Mouse (Mus musculus): Measurements from ENCODE around the gene Rnpepl1. TPM values are rescaled to one million over a fixed set of nuclear protein-coding genes. Genes with fewer than 3 reads are reported as not detected.
"Not testable (repeated sequence)": the region's sequence is repeated elsewhere in the genome, so short reads cannot be mapped to it uniquely, and the experiment has no call there.

The Rnpepl1 gene
- polyA plus RNA-seq, 1 experiment from 2014 or later = 15.5 TPM

- Histone ChIP-seq H3K9me3 (replicated peaks; ENCODE audit: control insufficient read depth, low read length) (no peaks in the 10 kb centered on the region), H3K4me1 (ENCODE audit: control insufficient read depth, insufficient read depth, low read length) (no peaks in the 10 kb centered on the region), H3K4me3 (ENCODE audit: low read depth, low read length) (no peak overlapping the region), H3K36me3 (ENCODE audit: control insufficient read depth, insufficient read depth, low read length) (peaks cover 69% of the 10 kb centered on the region), H3K4me2 (ENCODE audit: low read length) (no peak overlapping the region), H3K27me3 (replicated peaks; ENCODE audit: control insufficient read depth, insufficient read depth, low read length) (no peaks in the 10 kb centered on the region), H3K9ac (ENCODE audit: low read length) (no peak overlapping the region), H3K27ac (ENCODE audit: low read depth, low read length) (no peak overlapping the region)
- DNase-seq (ENCODE audit: low spot score) (no peak), ATAC-seq (no peak)
- WGBS = 97% methylated on average over 3 of the region's 3 CpGs
Measured at GRCm38 (mm10) chr1:92947966-92948365, 37.4 kb downstream of the Rnpepl1 start.

- H3K4me2 ChIP-seq (ENCODE audit: low read length) = no peak overlapping the region
- no peak overlapping the region for H3K27ac ChIP-seq (ENCODE audit: low read depth, low read length)
- no peaks in the 10 kb centered on the region for H3K4me1 ChIP-seq (ENCODE audit: control insufficient read depth, insufficient read depth, low read length)
- no peaks in the 10 kb centered on the region for H3K9me3 ChIP-seq (replicated peaks; ENCODE audit: control insufficient read depth, low read length)
- DNase-seq (ENCODE audit: low spot score) (no peak), ATAC-seq (no peak)
- no peak overlapping the region for H3K4me3 ChIP-seq (ENCODE audit: low read depth, low read length)
- peaks cover 55% of the 10 kb centered on the region for H3K36me3 ChIP-seq (ENCODE audit: control insufficient read depth, insufficient read depth, low read length)
- no peaks in the 10 kb centered on the region for H3K27me3 ChIP-seq (replicated peaks; ENCODE audit: control insufficient read depth, insufficient read depth, low read length)
- WGBS = 64% methylated on average over 6 of the region's 6 CpGs
- no peak overlapping the region for H3K9ac ChIP-seq (ENCODE audit: low read length)
Measured at GRCm38 (mm10) chr1:92949426-92949825, 38.8 kb downstream of the Rnpepl1 start.

- Histone ChIP-seq H3K4me3 (ENCODE audit: low read depth, low read length) (no peak within 1 kb of the TSS), H3K27ac (ENCODE audit: low read depth, low read length) (no peak within 1 kb of the TSS), H3K27me3 (replicated peaks; ENCODE audit: control insufficient read depth, insufficient read depth, low read length) (no peaks in the 10 kb centered on the region), H3K36me3 (ENCODE audit: control insufficient read depth, insufficient read depth, low read length) (peaks cover 43% of the 10 kb centered on the region), H3K9ac (ENCODE audit: low read length) (no peak within 1 kb of the TSS), H3K4me1 (ENCODE audit: control insufficient read depth, insufficient read depth, low read length) (no peaks in the 10 kb centered on the region), H3K9me3 (replicated peaks; ENCODE audit: control insufficient read depth, low read length) (no peaks in the 10 kb centered on the region), H3K4me2 (ENCODE audit: low read length) (no peak within 1 kb of the TSS)
- ATAC-seq (no peak), DNase-seq (ENCODE audit: low spot score) (no peak)
- 80% methylated on average over 5 of the region's 5 CpGs for WGBS
Measured at GRCm38 (mm10) chr1:92950607-92951006, 40.0 kb downstream of the Rnpepl1 start, which contains the start of gene Gpr35. TSS of gene Gpr35 (plus strand) at chr1:92950865.

- H3K4me2 ChIP-seq (ENCODE audit: low read length) = no peak overlapping the region
- ATAC-seq = no peak
- H3K36me3 ChIP-seq (ENCODE audit: control insufficient read depth, insufficient read depth, low read length) = peaks cover 12% of the 10 kb centered on the region
- H3K4me3 ChIP-seq (ENCODE audit: low read depth, low read length) = no peak overlapping the region
- DNase-seq (ENCODE audit: low spot score) = no peak
- 71% methylated on average over 2 of the region's 2 CpGs for WGBS
- no peaks in the 10 kb centered on the region for H3K4me1 ChIP-seq (ENCODE audit: control insufficient read depth, insufficient read depth, low read length)
- no peak overlapping the region for H3K27ac ChIP-seq (ENCODE audit: low read depth, low read length)
- H3K27me3 ChIP-seq (replicated peaks; ENCODE audit: control insufficient read depth, insufficient read depth, low read length) = no peaks in the 10 kb centered on the region
- no peak overlapping the region for H3K9ac ChIP-seq (ENCODE audit: low read length)
- no peaks in the 10 kb centered on the region for H3K9me3 ChIP-seq (replicated peaks; ENCODE audit: control insufficient read depth, low read length)
Measured at GRCm38 (mm10) chr1:92953641-92954040, 43.1 kb downstream of the Rnpepl1 start.

- H3K36me3 ChIP-seq (ENCODE audit: control insufficient read depth, insufficient read depth, low read length); H3K9me3 ChIP-seq (replicated peaks; ENCODE audit: control insufficient read depth, low read length); H3K27me3 ChIP-seq (replicated peaks; ENCODE audit: control insufficient read depth, insufficient read depth, low read length); H3K4me3 ChIP-seq (ENCODE audit: low read depth, low read length); H3K9ac ChIP-seq (ENCODE audit: low read length); H3K27ac ChIP-seq (ENCODE audit: low read depth, low read length); H3K4me1 ChIP-seq (ENCODE audit: control insufficient read depth, insufficient read depth, low read length): not testable (repeated sequence)
- H3K4me2 ChIP-seq (ENCODE audit: low read length) = peak overlapping the region; percentile 39
- 6% methylated on average over 11 of the region's 11 CpGs for WGBS
- peak; percentile 69 for ATAC-seq
- DNase-seq (ENCODE audit: low spot score) = peak; percentile 20
Measured at GRCm38 (mm10) chr1:92956571-92957335, 46.2 kb downstream of the Rnpepl1 start.

- H3K9me3 ChIP-seq (replicated peaks; ENCODE audit: control insufficient read depth, low read length) = no peaks in the 10 kb centered on the region
- no peak overlapping the region for H3K9ac ChIP-seq (ENCODE audit: low read length)
- H3K4me2 ChIP-seq (ENCODE audit: low read length) = no peak overlapping the region
- 90% methylated on average over 1 of the region's 1 CpGs for WGBS
- no peaks in the 10 kb centered on the region for H3K27me3 ChIP-seq (replicated peaks; ENCODE audit: control insufficient read depth, insufficient read depth, low read length)
- H3K4me3 ChIP-seq (ENCODE audit: low read depth, low read length) = no peak overlapping the region
- DNase-seq (ENCODE audit: low spot score) (no peak), ATAC-seq (no peak)
- no peaks in the 10 kb centered on the region for H3K36me3 ChIP-seq (ENCODE audit: control insufficient read depth, insufficient read depth, low read length)
- H3K4me1 ChIP-seq (ENCODE audit: control insufficient read depth, insufficient read depth, low read length) = no peaks in the 10 kb centered on the region
- H3K27ac ChIP-seq (ENCODE audit: low read depth, low read length) = no peak overlapping the region
Measured at GRCm38 (mm10) chr1:92958999-92959398, 48.4 kb downstream of the Rnpepl1 start.

GRCm38 (mm10) chr1:92970791-92971190 is 60.2 kb downstream of the Rnpepl1 start:
- not testable (repeated sequence) for H3K4me1 ChIP-seq (ENCODE audit: control insufficient read depth, insufficient read depth, low read length); H3K27ac ChIP-seq (ENCODE audit: low read depth, low read length); DNase-seq (ENCODE audit: low spot score)

GRCm38 (mm10) chr1:92971879-92972795 is 61.6 kb downstream of the Rnpepl1 start:
- WGBS = 93% methylated on average over 7 of the region's 7 CpGs
- H3K9ac ChIP-seq (ENCODE audit: low read length) = no peak overlapping the region

More at GRCm38 (mm10) chr1:92970791-92971190, 60.2 kb downstream of the Rnpepl1 start:
- H3K4me3 ChIP-seq (ENCODE audit: low read depth, low read length); H3K9ac ChIP-seq (ENCODE audit: low read length); ATAC-seq; H3K27me3 ChIP-seq (replicated peaks; ENCODE audit: control insufficient read depth, insufficient read depth, low read length); H3K9me3 ChIP-seq (replicated peaks; ENCODE audit: control insufficient read depth, low read length); H3K4me2 ChIP-seq (ENCODE audit: low read length); H3K36me3 ChIP-seq (ENCODE audit: control insufficient read depth, insufficient read depth, low read length): not testable (repeated sequence)
- WGBS = 91% methylated on average over 6 of the region's 6 CpGs

More at GRCm38 (mm10) chr1:92971879-92972795, 61.6 kb downstream of the Rnpepl1 start:
- no peak overlapping the region for H3K27ac ChIP-seq (ENCODE audit: low read depth, low read length)
- H3K36me3 ChIP-seq (ENCODE audit: control insufficient read depth, insufficient read depth, low read length) = no peaks in the 10 kb centered on the region
- no peaks in the 10 kb centered on the region for H3K27me3 ChIP-seq (replicated peaks; ENCODE audit: control insufficient read depth, insufficient read depth, low read length)
- no peak overlapping the region for H3K4me2 ChIP-seq (ENCODE audit: low read length)
- no peaks in the 10 kb centered on the region for H3K9me3 ChIP-seq (replicated peaks; ENCODE audit: control insufficient read depth, low read length)
- H3K4me1 ChIP-seq (ENCODE audit: control insufficient read depth, insufficient read depth, low read length) = no peaks in the 10 kb centered on the region
- ATAC-seq (no peak), DNase-seq (ENCODE audit: low spot score) (no peak)
- no peak overlapping the region for H3K4me3 ChIP-seq (ENCODE audit: low read depth, low read length)
